Mouse (Mus musculus) layer of hippocampus, postnatal 10 days (tissue): ENCODE data around the gene Supt6. TPM values are rescaled to one million over a fixed set of nuclear protein-coding genes. Genes with fewer than 3 reads are reported as not detected.
A peak's percentile ranks its signal among the peaks of the same experiment; 100 is the strongest.
"Not testable (repeated sequence)": the region's sequence is repeated elsewhere in the genome, so short reads cannot be mapped to it uniquely, and the experiment has no call there.

Experiments
- DNase-seq, 2 experiments: peaks; one replicate each; pipeline ENCODE4 v3.0.0; 2021; ENCODE audit warnings: low spot score in 2 of 2
- total RNA-seq, 2 experiments: library from RNA; stranded (reverse); gene quantifications; 2 replicates each; pipeline ENCODE4 v1.2.3; 2021

The Supt6 gene
- total RNA-seq, 2 experiments from 2014 or later: 91.6 to 94.6 TPM

DNA sequence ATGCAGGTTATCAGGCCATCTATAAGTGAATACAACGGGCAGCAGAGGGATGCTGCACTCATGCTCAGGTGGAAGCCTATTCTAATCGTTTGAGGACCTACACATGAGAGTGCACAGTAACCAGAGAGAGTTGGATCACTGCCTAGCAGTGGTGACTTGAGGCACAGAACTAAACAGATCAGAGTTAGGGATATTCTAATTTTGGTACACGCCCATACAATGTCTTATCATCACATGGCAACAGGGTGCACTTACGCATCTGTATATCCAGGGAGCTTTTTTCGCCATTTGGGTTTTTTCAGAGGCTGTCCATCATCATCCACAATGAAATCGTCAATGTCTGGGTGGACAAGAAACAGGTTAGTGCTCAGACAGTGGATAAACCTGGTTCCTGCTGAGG lies 14.3 kb downstream of the Supt6 start:
- no peak for DNase-seq

DNA sequence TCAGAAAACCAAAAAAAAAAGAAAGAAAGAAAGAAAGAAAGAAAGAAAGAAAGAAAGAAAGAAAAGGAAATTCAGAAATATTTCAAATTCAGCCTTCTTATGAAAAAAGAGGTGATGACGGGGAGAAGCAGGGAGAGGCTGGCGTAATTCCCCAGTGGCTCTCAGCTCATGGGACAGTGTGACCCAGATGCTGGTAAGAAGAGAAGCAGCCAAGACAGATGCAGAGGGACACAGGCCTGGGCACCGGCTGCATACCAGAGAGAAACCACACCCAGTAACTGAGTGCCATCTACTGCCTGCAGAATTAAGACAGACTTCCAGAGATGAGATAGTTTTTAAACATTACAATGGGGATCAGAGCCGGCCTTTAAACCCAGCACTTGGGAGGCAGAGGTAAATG lies 22.2 kb downstream of the Supt6 start:
- DNase-seq: no peak

- peak; percentile 17 to 38 for DNase-seq
These were observed 30.0 kb downstream of the Supt6 start for GRCm38 (mm10) chr11:78215709-78216317.

- no peak for DNase-seq
These were observed 32.5 kb downstream of the Supt6 start for GRCm38 (mm10) chr11:78213086-78213817.

DNA sequence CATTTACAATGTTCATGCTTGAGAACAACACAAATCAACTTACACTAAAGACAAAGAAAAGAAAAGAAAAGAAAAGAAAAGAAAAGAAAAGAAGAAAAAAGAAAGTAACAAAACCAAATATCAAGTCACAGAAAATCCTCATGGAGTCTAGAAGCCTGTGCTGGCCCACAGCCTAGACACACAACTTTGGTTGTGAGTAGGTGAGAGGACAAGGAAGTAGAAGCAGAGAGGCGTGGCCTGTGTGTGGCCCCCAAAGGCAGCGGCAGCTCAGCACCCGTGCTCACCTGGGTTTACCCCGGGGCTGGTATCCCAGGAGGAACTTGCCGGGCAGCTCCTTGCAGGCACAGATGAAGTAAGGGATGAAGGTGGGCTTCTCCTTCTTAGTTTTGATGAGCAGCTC lies 34.3 kb downstream of the Supt6 start:
- no peak for DNase-seq

GRCm38 (mm10) chr11:78210615-78211014 lies 35.2 kb downstream of the Supt6 start:
- DNase-seq: no peak

DNA sequence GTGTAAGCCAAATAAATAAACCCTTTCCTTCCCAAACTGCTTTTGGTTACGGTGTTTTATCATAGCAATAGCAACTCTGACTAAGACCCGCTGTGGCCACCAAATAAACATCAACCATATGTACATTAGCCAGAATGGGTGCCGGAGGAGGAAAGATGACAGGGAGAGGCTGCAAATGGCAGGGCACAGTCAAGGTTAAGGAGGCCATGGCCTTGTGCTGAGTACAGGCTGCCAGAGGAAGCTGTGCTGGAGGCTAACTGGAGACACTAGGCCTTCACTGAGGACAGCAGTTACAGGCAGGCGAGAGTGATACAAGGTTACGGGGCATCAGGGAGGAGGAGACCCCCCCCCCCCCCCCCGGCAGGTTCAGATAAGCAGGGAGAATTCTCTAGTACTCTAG lies 35.9 kb downstream of the Supt6 start:
- DNase-seq: no peak

GRCm38 (mm10) chr11:78207190-78207589 lies 38.6 kb downstream of the Supt6 start:
- DNase-seq: no peak

- DNase-seq: no peak
These were observed 40.2 kb downstream of the Supt6 start for GRCm38 (mm10) chr11:78205361-78206206.

GRCm38 (mm10) chr11:78204287-78204686 lies 41.5 kb downstream of the Supt6 start:
- no peak for DNase-seq

DNA sequence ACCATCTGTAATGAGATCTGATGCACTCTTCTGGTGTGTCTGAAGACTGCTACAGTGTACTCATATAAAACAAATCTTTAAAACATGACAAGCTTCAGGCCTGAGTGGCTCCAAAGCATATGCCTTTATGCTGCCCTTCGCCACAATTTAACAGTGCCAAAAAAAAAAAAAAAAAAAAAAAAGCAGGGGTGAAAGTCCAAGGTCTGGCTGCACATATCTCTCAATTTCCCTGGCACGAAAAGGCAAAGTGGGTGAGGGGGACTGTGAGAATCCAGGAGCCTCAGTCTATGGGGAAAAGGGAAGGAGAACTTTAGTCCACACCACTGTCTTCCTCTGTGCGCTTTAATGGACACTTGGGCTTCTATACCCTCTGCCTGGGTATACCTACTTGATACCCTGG lies 43.4 kb downstream of the Supt6 start:
- no peak for DNase-seq

- DNase-seq: no peak
These were observed 50.5 kb downstream of the Supt6 start for GRCm38 (mm10) chr11:78195101-78195863.

GRCm38 (mm10) chr11:78194411-78195100 lies 51.2 kb downstream of the Supt6 start:
- DNase-seq: peak; percentile 55 to 68

DNA sequence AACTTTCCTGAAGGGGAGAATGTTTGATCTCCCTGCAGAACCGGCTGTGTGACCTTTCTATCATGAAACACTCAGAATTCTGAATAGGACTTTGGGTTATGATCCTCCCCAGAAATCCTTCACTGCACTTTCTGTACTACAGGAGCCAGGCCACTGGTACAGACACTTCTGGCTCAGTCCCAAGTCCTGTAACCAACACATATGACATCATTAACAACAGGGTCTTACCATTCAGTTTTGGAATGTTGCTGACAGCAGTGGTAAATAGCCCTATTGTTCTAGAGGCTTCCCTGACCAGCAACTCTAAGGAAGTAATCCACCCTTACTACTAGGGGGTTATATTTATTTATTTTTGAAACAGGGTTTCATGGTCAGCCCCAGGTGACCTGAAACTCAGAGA lies 52.7 kb downstream of the Supt6 start, which contains the start of gene Proca1:
Proca1 (plus strand) TSS at position 280 of the 400 bp plus-strand sequence.
- no peak for DNase-seq

DNA sequence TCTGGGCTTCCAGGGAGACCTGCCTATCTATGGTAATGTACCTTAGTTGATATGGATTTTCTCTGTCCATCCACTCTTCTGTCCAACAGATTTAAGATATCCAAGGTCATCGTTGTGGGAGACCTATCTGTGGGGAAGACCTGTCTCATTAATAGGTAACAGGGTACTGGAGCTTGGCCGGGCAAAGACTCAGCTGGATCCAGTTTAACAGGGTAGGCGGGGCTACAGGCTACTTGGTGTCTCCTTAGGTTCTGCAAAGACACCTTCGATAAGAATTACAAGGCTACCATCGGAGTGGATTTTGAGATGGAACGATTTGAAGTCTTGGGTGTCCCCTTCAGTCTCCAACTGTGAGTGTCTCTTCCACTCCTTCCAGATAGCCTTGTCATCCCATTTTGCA lies 55.7 kb downstream of the Supt6 start:
- no peak for DNase-seq

DNA sequence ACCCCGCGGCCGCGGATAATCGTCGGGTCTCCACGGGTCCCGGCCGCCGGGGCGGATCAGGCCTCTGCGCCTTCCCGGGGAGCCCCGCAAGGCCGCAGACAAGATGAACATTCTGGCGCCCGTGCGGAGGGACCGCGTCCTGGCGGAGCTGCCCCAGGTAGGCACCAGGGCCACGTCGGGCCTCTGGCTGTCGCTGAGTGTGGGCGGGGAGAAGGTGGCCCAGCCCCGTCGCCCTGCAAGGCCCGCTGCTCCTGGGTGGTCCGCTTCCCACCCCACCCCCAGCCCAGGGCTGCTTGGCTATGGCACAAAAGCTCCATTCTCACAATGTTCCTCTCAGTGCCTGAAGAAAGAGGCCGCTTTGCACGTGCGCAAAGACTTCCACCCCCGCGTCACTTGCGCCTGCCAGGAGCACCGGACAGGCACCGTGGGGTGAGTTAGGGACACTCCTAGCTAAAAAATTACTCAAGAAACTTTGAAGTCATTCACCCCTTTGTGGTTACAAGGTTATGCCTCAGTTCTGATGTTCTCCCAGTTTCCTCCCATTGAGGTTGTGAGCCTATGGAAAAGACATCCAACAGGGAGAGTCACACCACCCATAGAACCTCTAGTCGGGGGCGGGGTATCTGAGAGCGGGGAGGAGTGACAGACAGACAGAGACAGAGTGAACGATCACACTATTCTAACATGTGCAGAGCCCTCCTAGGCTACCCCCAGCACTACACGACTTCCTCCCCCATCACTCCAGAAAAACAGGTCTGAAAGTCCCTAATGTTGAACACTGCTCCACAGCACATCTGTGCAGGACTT lies 56.4 kb downstream of the Supt6 start:
- DNase-seq: peak; percentile 79 to 83

- DNase-seq: peak; percentile 80 to 85
These were observed 57.2 kb downstream of the Supt6 start, which contains the start of gene Rab34 for GRCm38 (mm10) chr11:78188331-78189233. Gene Rab34, plus strand, starts transcription at chr11:78188430.

DNA sequence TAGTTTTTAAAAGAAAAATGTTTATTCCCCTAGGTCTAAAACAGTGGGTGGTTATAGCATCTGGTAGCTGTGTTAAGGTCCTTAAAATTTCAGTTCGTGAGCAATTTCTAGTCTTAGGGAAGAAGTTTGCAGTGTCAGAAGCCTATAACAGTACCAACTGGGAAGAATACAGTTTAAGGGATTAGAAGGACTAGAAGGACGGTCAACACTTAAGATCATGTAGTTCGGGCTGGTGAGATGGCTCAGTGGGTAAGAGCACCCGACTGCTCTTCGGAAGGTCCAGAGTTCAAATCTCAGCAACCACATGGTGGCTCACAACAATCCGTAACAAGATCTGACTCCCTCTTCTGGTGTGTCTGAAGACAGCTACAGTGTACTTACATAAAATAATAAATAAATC lies 61.1 kb downstream of the Supt6 start:
- not testable (repeated sequence) for DNase-seq
